Mouse (Mus musculus) c-Kit-positive CD71-positive TER-119-positive erythroid progenitor cells, embryonic 14.5 days (primary cell): ENCODE measurements around the gene Cpm.
"Not testable (repeated sequence)": the region's sequence is repeated elsewhere in the genome, so short reads cannot be mapped to it uniquely, and the experiment has no call there.

ENCODE experiments used
- DNase-seq: peaks from one replicate; pipeline ENCODE4 v3.0.0-alpha.2; 2013; ENCODE audit warnings: low spot score

Gene Cpm

GRCm38 (mm10) chr10:117703506-117703905, 74.2 kb downstream of the Cpm start:
- DNase-seq = no peak

GRCm38 (mm10) chr10:117704314-117704963, 75.1 kb downstream of the Cpm start:
- DNase-seq = not testable (repeated sequence)

GRCm38 (mm10) chr10:117704964-117705335, 75.7 kb downstream of the Cpm start:
- no peak for DNase-seq

GRCm38 (mm10) chr10:117705806-117706205, 76.5 kb downstream of the Cpm start:
- no peak for DNase-seq

GRCm38 (mm10) chr10:117706440-117706839, 77.1 kb downstream of the Cpm start:
- DNase-seq = no peak

GRCm38 (mm10) chr10:117707114-117707838, 78.0 kb downstream of the Cpm start:
- no peak for DNase-seq

GRCm38 (mm10) chr10:117708376-117708775, 79.1 kb downstream of the Cpm start:
- no peak for DNase-seq

- no peak for DNase-seq
These were observed 79.6 kb downstream of the Cpm start for GRCm38 (mm10) chr10:117708856-117709255.

- DNase-seq = peak; percentile 35
These were observed 80.1 kb downstream of the Cpm start for GRCm38 (mm10) chr10:117709326-117709830.

GRCm38 (mm10) chr10:117709930-117710603, 80.8 kb downstream of the Cpm start:
- DNase-seq = peak; percentile 55

GRCm38 (mm10) chr10:117710604-117711141, 81.4 kb downstream of the Cpm start, which contains the start of gene Mdm2:
TSS of gene Mdm2 (minus strand) at chr10:117710758.
- DNase-seq = peak; percentile 94

GRCm38 (mm10) chr10:117711408-117711807, 82.1 kb downstream of the Cpm start:
- no peak for DNase-seq

GRCm38 (mm10) chr10:117712191-117712754, 83.0 kb downstream of the Cpm start:
- no peak for DNase-seq

- no peak for DNase-seq
These were observed 83.6 kb downstream of the Cpm start for GRCm38 (mm10) chr10:117712871-117713270.

- no peak for DNase-seq
These were observed 84.2 kb downstream of the Cpm start for GRCm38 (mm10) chr10:117713466-117713865.

GRCm38 (mm10) chr10:117714048-117714545, 84.8 kb downstream of the Cpm start:
- no peak for DNase-seq

GRCm38 (mm10) chr10:117714928-117715500, 85.7 kb downstream of the Cpm start:
- DNase-seq = no peak

- DNase-seq = not testable (repeated sequence)
These were observed 86.4 kb downstream of the Cpm start for GRCm38 (mm10) chr10:117715654-117716053.

- DNase-seq = no peak
These were observed 87.4 kb downstream of the Cpm start for GRCm38 (mm10) chr10:117716686-117717085.

- DNase-seq = no peak
These were observed 88.3 kb downstream of the Cpm start for GRCm38 (mm10) chr10:117717583-117717982.
